Mouse (Mus musculus): Measurements from ENCODE around the gene Etv6.

GRCm38 (mm10) chr6:134143649-134144097, 108.2 kb downstream of the Etv6 start:
- TF ChIP-seq CTCF (IDR thresholded peaks at IDR 0.05; ENCODE audit: insufficient read depth, low read length) (no peak), POLR2A (IDR thresholded peaks at IDR 0.05; ENCODE audit: borderline replicate concordance, extremely low read depth, low read depth, low read length) (no peak)
